Mouse (Mus musculus): ENCODE results near the gene Isca1.
"Not testable (repeated sequence)": the region's sequence is repeated elsewhere in the genome, so short reads cannot be mapped to it uniquely, and the experiment has no call there.

Gene Isca1

GRCm38 (mm10) chr13:59769296-59770163 is at the start of gene Isca1:
Gene Isca1 (minus strand): TSS chr13:59769810.
- DNase-seq (ENCODE audit: extremely low read depth, low read depth, low spot score), result no peak

GRCm38 (mm10) chr13:59817352-59817751 is 47.7 kb upstream of the Isca1 start:
- DNase-seq (ENCODE audit: extremely low read depth, low read depth, low spot score), result no peak

GRCm38 (mm10) chr13:59814109-59814591 is 44.5 kb upstream of the Isca1 start:
- no peak for DNase-seq (ENCODE audit: extremely low read depth, low read depth, low spot score)

- no peak for DNase-seq (ENCODE audit: extremely low read depth, low read depth, low spot score)
These were observed 42.0 kb upstream of the Isca1 start for GRCm38 (mm10) chr13:59811581-59811980.

- DNase-seq (ENCODE audit: extremely low read depth, low read depth, low spot score), result no peak
These were observed 31.4 kb upstream of the Isca1 start for GRCm38 (mm10) chr13:59801000-59801399.

- DNase-seq (ENCODE audit: extremely low read depth, low read depth, low spot score), result no peak
These were observed 30.5 kb upstream of the Isca1 start for GRCm38 (mm10) chr13:59800077-59800476.

GRCm38 (mm10) chr13:59798306-59798705 is 28.7 kb upstream of the Isca1 start:
- DNase-seq (ENCODE audit: extremely low read depth, low read depth, low spot score), result no peak

- DNase-seq (ENCODE audit: extremely low read depth, low read depth, low spot score), result no peak
These were observed 26.8 kb upstream of the Isca1 start for GRCm38 (mm10) chr13:59796466-59796848.

GRCm38 (mm10) chr13:59795807-59796465 is 26.3 kb upstream of the Isca1 start:
- no peak for DNase-seq (ENCODE audit: extremely low read depth, low read depth, low spot score)

- no peak for DNase-seq (ENCODE audit: extremely low read depth, low read depth, low spot score)
These were observed 25.2 kb upstream of the Isca1 start for GRCm38 (mm10) chr13:59794786-59795185.

- DNase-seq (ENCODE audit: extremely low read depth, low read depth, low spot score), result no peak
These were observed 12.5 kb upstream of the Isca1 start, which contains the start of gene Gm49354 for GRCm38 (mm10) chr13:59782145-59782544. Gene Gm49354 (minus strand): TSS chr13:59782245.

GRCm38 (mm10) chr13:59779744-59780264 is 10.2 kb upstream of the Isca1 start:
- not testable (repeated sequence) for DNase-seq (ENCODE audit: extremely low read depth, low read depth, low spot score)

GRCm38 (mm10) chr13:59779213-59779612 is 9.6 kb upstream of the Isca1 start:
- DNase-seq (ENCODE audit: extremely low read depth, low read depth, low spot score), result no peak

- DNase-seq (ENCODE audit: extremely low read depth, low read depth, low spot score), result no peak
These were observed 5.6 kb upstream of the Isca1 start for GRCm38 (mm10) chr13:59775168-59775567.

- DNase-seq (ENCODE audit: extremely low read depth, low read depth, low spot score), result no peak
These were observed 1.6 kb upstream of the Isca1 start for GRCm38 (mm10) chr13:59771257-59771656.

- no peak for DNase-seq (ENCODE audit: extremely low read depth, low read depth, low spot score)
These were observed 1.2 kb upstream of the Isca1 start for GRCm38 (mm10) chr13:59770847-59771246.

GRCm38 (mm10) chr13:59770164-59770562 is 553 bp upstream of the Isca1 start:
- no peak for DNase-seq (ENCODE audit: extremely low read depth, low read depth, low spot score)

- DNase-seq (ENCODE audit: extremely low read depth, low read depth, low spot score), result no peak
These were observed 1.1 kb downstream of the Isca1 start for GRCm38 (mm10) chr13:59768531-59768930.

GRCm38 (mm10) chr13:59766786-59767515 is 2.7 kb downstream of the Isca1 start:
- DNase-seq (ENCODE audit: extremely low read depth, low read depth, low spot score), result no peak

GRCm38 (mm10) chr13:59762791-59763190 is 6.8 kb downstream of the Isca1 start:
- no peak for DNase-seq (ENCODE audit: extremely low read depth, low read depth, low spot score)

- no peak for DNase-seq (ENCODE audit: extremely low read depth, low read depth, low spot score)
These were observed 12.7 kb downstream of the Isca1 start for GRCm38 (mm10) chr13:59756906-59757305.
